In the genomic region with DNA sequence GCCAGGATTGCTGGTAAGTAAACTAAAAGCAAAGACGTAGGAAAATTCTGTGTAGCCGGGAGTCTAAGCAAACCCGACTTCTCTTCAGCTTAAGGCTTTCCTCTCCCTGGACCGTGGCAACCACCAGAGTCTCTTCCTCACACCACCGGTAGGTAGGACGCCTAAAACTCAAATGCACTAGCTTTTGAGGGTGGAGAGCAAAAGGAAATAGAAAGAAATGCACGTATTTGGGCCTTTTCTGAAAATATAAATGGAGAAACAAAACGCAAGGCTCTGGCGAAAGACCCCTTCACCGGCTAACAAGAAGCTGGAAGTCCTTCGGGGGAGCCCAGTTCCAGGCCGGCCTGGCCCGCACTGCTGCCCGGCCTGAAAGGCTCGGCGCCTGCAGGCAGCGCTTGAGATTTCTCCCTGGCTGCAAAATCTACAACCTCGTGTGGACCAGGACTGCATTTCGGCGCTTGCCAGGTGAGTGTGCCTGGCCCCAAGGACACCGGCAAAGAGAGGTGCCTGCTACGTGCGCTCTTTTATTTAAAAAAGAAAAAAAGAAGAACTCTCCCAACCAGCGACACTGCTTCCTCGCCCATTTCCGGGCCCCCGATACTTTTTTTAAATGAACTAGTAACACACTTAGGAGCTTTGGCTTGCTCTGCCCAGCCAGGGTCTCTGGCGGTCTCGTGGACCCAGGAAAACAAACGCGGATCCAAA, we compare ENCODE assay signal across 8 mouse cellular contexts. TPM values are rescaled to one million over a fixed set of nuclear protein-coding genes. Genes with fewer than 3 reads are reported as not detected.
A peak's percentile ranks its signal among the peaks of the same experiment; 100 is the strongest.
DNase-seq lines count a peak whose midpoint lies in the region; ATAC-seq lines count a peak whose summit lies in the region.

No protein-coding gene starts in this region.

- peaks cover 19% of the 10 kb centered on the region for H3K4me1 ChIP-seq in lung, embryonic 16.5 days (replicated peaks; ENCODE audit: control insufficient read depth, insufficient read depth, low read length)
- H3K4me1 ChIP-seq in forebrain, embryonic 11.5 days (replicated peaks; ENCODE audit: control insufficient read depth, insufficient read depth, low read length): peaks cover 7% of the 10 kb centered on the region; the same call in 1 of the 2 replicates
- H3K4me1 ChIP-seq in liver, embryonic 13.5 days (replicated peaks): peaks cover 32% of the 10 kb centered on the region

- H3K4me2 ChIP-seq in lung, embryonic 16.5 days (ENCODE audit: low read depth, low read length): peak overlapping the region; percentile 99
- peak overlapping the region; percentile 21; the same call in 1 of the 2 replicates for H3K4me2 ChIP-seq in forebrain, embryonic 11.5 days (ENCODE audit: low read depth, low read length, severe bottlenecking)
- H3K4me2 ChIP-seq in liver, embryonic 13.5 days: peak overlapping the region; percentile 74

- H3K9me3 ChIP-seq in lung, embryonic 16.5 days (ENCODE audit: control insufficient read depth, low read length): no peaks in the 10 kb centered on the region
- H3K9me3 ChIP-seq in forebrain, embryonic 11.5 days (ENCODE audit: control insufficient read depth, low read length): no peaks in the 10 kb centered on the region
- no peaks in the 10 kb centered on the region for H3K9me3 ChIP-seq in liver, embryonic 13.5 days (replicated peaks)

- peak overlapping the region; percentile 62 for H3K4me3 ChIP-seq in lung, embryonic 16.5 days (ENCODE audit: low read length)
- H3K4me3 ChIP-seq in forebrain, embryonic 11.5 days (ENCODE audit: low read depth, low read length): peak overlapping the region; percentile 18
- H3K4me3 ChIP-seq in liver, embryonic 13.5 days (replicated peaks): peak overlapping the region; percentile 58

- WGBS in lung, embryonic 16.5 days: 6% methylated on average over 31 of the region's 31 CpGs
- WGBS in forebrain, embryonic 11.5 days: under 1% methylated on average over 31 of the region's 31 CpGs
- WGBS in liver, embryonic 13.5 days (ENCODE audit: insufficient replicate concordance): 3% methylated on average over 31 of the region's 31 CpGs

- DNase-seq in lung, postnatal 4 days: no peak
- DNase-seq in forebrain, embryonic 11.5 days (ENCODE audit: low spot score): peak; percentile 61
- no peak for DNase-seq in liver, embryonic 13.5 days
- DNase-seq in thymus, postnatal 0 days (ENCODE audit: low spot score): peak; percentile 58
- DNase-seq in urinary bladder, postnatal 4 days (ENCODE audit: low spot score in 2 of 2): no peak
- no peak for DNase-seq in right cerebral cortex, postnatal 14 days
- no peak for DNase-seq in gastrocnemius, adult 18-20 months (ENCODE audit: low spot score)

- H3K9ac ChIP-seq in lung, embryonic 16.5 days (ENCODE audit: low read length): peak overlapping the region; percentile 55
- no peak overlapping the region; the same call in 1 of the 2 replicates for H3K9ac ChIP-seq in forebrain, embryonic 11.5 days (ENCODE audit: low read length)
- peak overlapping the region; percentile 43 for H3K9ac ChIP-seq in liver, embryonic 13.5 days

- ATAC-seq in lung, embryonic 16.5 days (ENCODE audit: low read depth): no peak
- no peak for ATAC-seq in forebrain, embryonic 11.5 days (replicated peaks; ENCODE audit: low FRiP score)
- ATAC-seq in liver, embryonic 13.5 days (ENCODE audit: low read depth): no peak

- no peak overlapping the region for H3K27ac ChIP-seq in lung, embryonic 16.5 days (ENCODE audit: low read length)
- no peak overlapping the region for H3K27ac ChIP-seq in forebrain, embryonic 11.5 days (ENCODE audit: low read depth, low read length)
- no peak overlapping the region for H3K27ac ChIP-seq in liver, embryonic 13.5 days

- no peaks in the 10 kb centered on the region for H3K36me3 ChIP-seq in lung, embryonic 16.5 days (ENCODE audit: control insufficient read depth, insufficient read depth, low read length)
- H3K36me3 ChIP-seq in forebrain, embryonic 11.5 days (ENCODE audit: control insufficient read depth, insufficient read depth, low read length): no peaks in the 10 kb centered on the region
- H3K36me3 ChIP-seq in liver, embryonic 13.5 days: no peaks in the 10 kb centered on the region

- H3K27me3 ChIP-seq in lung, embryonic 16.5 days (ENCODE audit: control insufficient read depth, insufficient read depth, low read depth, low read length): peaks cover 74% of the 10 kb centered on the region
- peaks cover 89% of the 10 kb centered on the region for H3K27me3 ChIP-seq in forebrain, embryonic 11.5 days (ENCODE audit: control insufficient read depth, insufficient read depth, low read length)
- H3K27me3 ChIP-seq in liver, embryonic 13.5 days: peaks cover 100% of the 10 kb centered on the region

RNA-seq across cellular contexts. Expression of a gene that starts 4.3 kb away (rescaled TPM):
- not detected in 2 replicates for polyA plus RNA-seq in lung, embryonic 16.5 days (2015; fragmentation: Nextera tagmentation; extraction: Ambion mirVana)
- polyA plus RNA-seq in forebrain, embryonic 11.5 days (2014; fragmentation: Nextera tagmentation; extraction: Ambion mirVana): not detected in 2 replicates
- polyA plus RNA-seq in liver, embryonic 13.5 days (2015; fragmentation: Nextera tagmentation; extraction: Ambion mirVana): not detected in 2 replicates
- polyA plus RNA-seq in thymus, postnatal 0 days (2015; fragmentation: Nextera tagmentation; extraction: Ambion mirVana): not detected in 2 replicates
- total RNA-seq in gastrocnemius, adult 18-20 months (2021): not detected

RNA-seq across cellular contexts. Expression of a gene that starts 12.6 kb away (rescaled TPM):
- polyA plus RNA-seq in lung, embryonic 16.5 days (2015; fragmentation: Nextera tagmentation; extraction: Ambion mirVana): not detected in 2 replicates
- not detected in 2 replicates for polyA plus RNA-seq in forebrain, embryonic 11.5 days (2014; fragmentation: Nextera tagmentation; extraction: Ambion mirVana)
- polyA plus RNA-seq in liver, embryonic 13.5 days (2015; fragmentation: Nextera tagmentation; extraction: Ambion mirVana): not detected in 2 replicates
- not detected in 2 replicates for polyA plus RNA-seq in thymus, postnatal 0 days (2015; fragmentation: Nextera tagmentation; extraction: Ambion mirVana)
- total RNA-seq in gastrocnemius, adult 18-20 months (2021): not detected

RNA-seq across cellular contexts. Expression of a gene that starts 13.1 kb away (rescaled TPM):
- polyA plus RNA-seq in lung, embryonic 16.5 days (2015; fragmentation: Nextera tagmentation; extraction: Ambion mirVana): 5.0 and 5.4 TPM in 2 replicates
- polyA plus RNA-seq in forebrain, embryonic 11.5 days (2014; fragmentation: Nextera tagmentation; extraction: Ambion mirVana): 3.4 and 4.2 TPM in 2 replicates
- polyA plus RNA-seq in liver, embryonic 13.5 days (2015; fragmentation: Nextera tagmentation; extraction: Ambion mirVana): 1.5 TPM in 2 replicates
- polyA plus RNA-seq in thymus, postnatal 0 days (2015; fragmentation: Nextera tagmentation; extraction: Ambion mirVana): 69.7 and 81.2 TPM in 2 replicates
- total RNA-seq in gastrocnemius, adult 18-20 months (2021): under 1 TPM; 0.18 to 0.43 TPM

Comparison
In these comparisons a context has a peak if more than half of its experiments do, and no peak if none do; other contexts are left out.
1. H3K4me2 ChIP-seq: peak in every context shown above with its lines; median percentile 99 in lung, embryonic 16.5 days; 74 in liver, embryonic 13.5 days; 21 in forebrain, embryonic 11.5 days.
2. DNase-seq: peak in forebrain, embryonic 11.5 days (single experiment) and thymus, postnatal 0 days (single experiment); none in lung, postnatal 4 days (0 of 2), liver, embryonic 13.5 days (single experiment), urinary bladder, postnatal 4 days (0 of 2), right cerebral cortex, postnatal 14 days (single experiment) and gastrocnemius, adult 18-20 months (single experiment).
3. RNA of a gene that starts 13.1 kb away (polyA plus RNA-seq): 69.7 to 81.2 TPM in thymus, postnatal 0 days; 5.0 to 5.4 TPM in lung, embryonic 16.5 days, 3.4 to 4.2 TPM in forebrain, embryonic 11.5 days and 1.5 TPM in liver, embryonic 13.5 days; every median in the first group is over 10 times any median in the second.
4. Peak in every context shown above with its lines, with median percentiles within 50 percentile points of each other: H3K4me3 ChIP-seq.